Mouse (Mus musculus): Measurements from ENCODE around the gene Tas2r108. TPM values are rescaled to one million over a fixed set of nuclear protein-coding genes. Genes with fewer than 3 reads are reported as not detected.

The Tas2r108 gene
- polyA plus RNA-seq, 1 experiment from 2014 or later: not detected

- H3K4me1 ChIP-seq (ENCODE audit: control insufficient read depth, insufficient read depth, low read length): no peaks in the 10 kb centered on the region
- no peak within 1 kb of the TSS for H3K27ac ChIP-seq (replicated peaks; ENCODE audit: low read depth, low read length)
- DNase-seq: no peak
- ATAC-seq (ENCODE audit: low FRiP score, low TSS enrichment): no peak
- no peak within 1 kb of the TSS for H3K4me3 ChIP-seq (replicated peaks; ENCODE audit: low read depth, low read length)
- H3K36me3 ChIP-seq (ENCODE audit: control insufficient read depth, insufficient read depth, low read length): no peaks in the 10 kb centered on the region
- H3K9me3 ChIP-seq (ENCODE audit: control insufficient read depth, low read length): no peaks in the 10 kb centered on the region
- H3K4me2 ChIP-seq (ENCODE audit: low read length): no peak within 1 kb of the TSS
- no peaks in the 10 kb centered on the region for H3K27me3 ChIP-seq (ENCODE audit: control insufficient read depth, insufficient read depth, low read length)
- no peak within 1 kb of the TSS for H3K9ac ChIP-seq (replicated peaks; ENCODE audit: low read length)
These were observed 2.4 kb upstream of the Tas2r108 start, which contains the start of gene Tas2r137 for GRCm38 (mm10) chr6:40490933-40491332. Gene Tas2r137, plus strand, starts transcription at chr6:40491233.

GRCm38 (mm10) chr6:40519408-40519807 is 26.1 kb downstream of the Tas2r108 start, which contains the start of gene Prss37:
Gene Prss37, minus strand, starts transcription at chr6:40519508.
- WGBS: 81% methylated on average over 1 of the region's 1 CpGs
- no peak within 1 kb of the TSS for H3K27ac ChIP-seq (replicated peaks; ENCODE audit: low read depth, low read length)
- H3K4me1 ChIP-seq (ENCODE audit: control insufficient read depth, insufficient read depth, low read length): no peaks in the 10 kb centered on the region
- H3K4me3 ChIP-seq (replicated peaks; ENCODE audit: low read depth, low read length): no peak within 1 kb of the TSS
- DNase-seq (no peak), ATAC-seq (ENCODE audit: low FRiP score, low TSS enrichment) (no peak)
- H3K9me3 ChIP-seq (ENCODE audit: control insufficient read depth, low read length): no peaks in the 10 kb centered on the region
- no peaks in the 10 kb centered on the region for H3K27me3 ChIP-seq (ENCODE audit: control insufficient read depth, insufficient read depth, low read length)
- no peaks in the 10 kb centered on the region for H3K36me3 ChIP-seq (ENCODE audit: control insufficient read depth, insufficient read depth, low read length)
- no peak within 1 kb of the TSS for H3K4me2 ChIP-seq (ENCODE audit: low read length)
- H3K9ac ChIP-seq (replicated peaks; ENCODE audit: low read length): no peak within 1 kb of the TSS

Other genes with a start within 250 kb of the Tas2r108 start
- gene Agk, start 168.4 kb upstream of the Tas2r108 start, polyA plus RNA-seq (2014; fragmentation: Nextera tagmentation; extraction: Ambion mirVana): 55.7 and 59.4 TPM in 2 replicates
- gene E330009J07Rik, start 57.4 kb upstream of the Tas2r108 start, polyA plus RNA-seq (2014; fragmentation: Nextera tagmentation; extraction: Ambion mirVana): 13.7 and 14.7 TPM in 2 replicates
- gene Wee2, start 54.4 kb upstream of the Tas2r108 start, polyA plus RNA-seq (2014; fragmentation: Nextera tagmentation; extraction: Ambion mirVana): 0.09 and 0.14 TPM in 2 replicates
- 107 TPM in 2 replicates for gene Ssbp1, start 22.2 kb upstream of the Tas2r108 start, polyA plus RNA-seq (2014; fragmentation: Nextera tagmentation; extraction: Ambion mirVana)
- not detected in 2 replicates for gene Tas2r137, start 2.3 kb upstream of the Tas2r108 start, polyA plus RNA-seq (2014; fragmentation: Nextera tagmentation; extraction: Ambion mirVana)
- gene Prss37, start 26.0 kb downstream of the Tas2r108 start, polyA plus RNA-seq (2014; fragmentation: Nextera tagmentation; extraction: Ambion mirVana): not detected in 2 replicates
- gene Olfr461, start 61.5 kb downstream of the Tas2r108 start, polyA plus RNA-seq (2014; fragmentation: Nextera tagmentation; extraction: Ambion mirVana): 0.15 and 0.16 TPM in 2 replicates
- not detected in 2 replicates for gene Olfr460, start 76.0 kb downstream of the Tas2r108 start, polyA plus RNA-seq (2014; fragmentation: Nextera tagmentation; extraction: Ambion mirVana)
- gene Clec5a, start 92.3 kb downstream of the Tas2r108 start, polyA plus RNA-seq (2014; fragmentation: Nextera tagmentation; extraction: Ambion mirVana): 0.11 and 1.1 TPM in 2 replicates
- not detected in 2 replicates for gene Tas2r138, start 119.8 kb downstream of the Tas2r108 start, polyA plus RNA-seq (2014; fragmentation: Nextera tagmentation; extraction: Ambion mirVana)
- gene Mgam, start 135.3 kb downstream of the Tas2r108 start, polyA plus RNA-seq (2014; fragmentation: Nextera tagmentation; extraction: Ambion mirVana): not detected in 2 replicates

All from midbrain, embryonic 14.5 days (tissue).